Mouse (Mus musculus): ENCODE measurements around the gene Zbtb48. TPM values are rescaled to one million over a fixed set of nuclear protein-coding genes. Genes with fewer than 3 reads are reported as not detected.

Zbtb48 gene
- polyA plus RNA-seq, 1 experiment from 2014 or later: 15.3 TPM

- Histone ChIP-seq H3K4me3 (no peak overlapping the region), H3K4me2 (no peak overlapping the region), H3K36me3 (peaks cover 51% of the 10 kb centered on the region), H3K27ac (replicated peaks) (no peak overlapping the region), H3K27me3 (no peaks in the 10 kb centered on the region), H3K9ac (peak overlapping the region; percentile 87; the same call in 1 of the 2 replicates), H3K9me3 (no peaks in the 10 kb centered on the region), H3K4me1 (replicated peaks) (peaks cover 58% of the 10 kb centered on the region)
- 93% methylated on average over 11 of the region's 11 CpGs for WGBS
- no peak for ATAC-seq (ENCODE audit: low read depth)
Measured at GRCm38 (mm10) chr4:152024525-152024924, 2.9 kb downstream of the Zbtb48 start.

GRCm38 (mm10) chr4:152022506-152022905 lies 5.0 kb downstream of the Zbtb48 start:
- H3K27me3 ChIP-seq: no peaks in the 10 kb centered on the region
- H3K4me1 ChIP-seq (replicated peaks): peaks cover 43% of the 10 kb centered on the region
- no peaks in the 10 kb centered on the region for H3K9me3 ChIP-seq
- no peak for ATAC-seq (ENCODE audit: low read depth)
- no peak overlapping the region for H3K27ac ChIP-seq (replicated peaks)
- H3K36me3 ChIP-seq: peaks cover 66% of the 10 kb centered on the region
- 86% methylated on average over 8 of the region's 8 CpGs for WGBS
- H3K9ac ChIP-seq: no peak overlapping the region
- no peak overlapping the region for H3K4me2 ChIP-seq
- no peak overlapping the region for H3K4me3 ChIP-seq

GRCm38 (mm10) chr4:152021568-152022097 lies 5.8 kb downstream of the Zbtb48 start:
- ATAC-seq (ENCODE audit: low read depth): no peak
- H3K4me2 ChIP-seq: no peak overlapping the region
- no peak overlapping the region for H3K4me3 ChIP-seq
- H3K9ac ChIP-seq: no peak overlapping the region
- H3K9me3 ChIP-seq: no peaks in the 10 kb centered on the region
- no peaks in the 10 kb centered on the region for H3K27me3 ChIP-seq
- 79% methylated on average over 12 of the region's 12 CpGs for WGBS
- H3K27ac ChIP-seq (replicated peaks): no peak overlapping the region
- peaks cover 66% of the 10 kb centered on the region for H3K36me3 ChIP-seq
- H3K4me1 ChIP-seq (replicated peaks): peaks cover 38% of the 10 kb centered on the region

- Histone ChIP-seq H3K4me3 (no peak overlapping the region), H3K27me3 (no peaks in the 10 kb centered on the region), H3K27ac (replicated peaks) (no peak overlapping the region), H3K36me3 (peaks cover 77% of the 10 kb centered on the region), H3K9me3 (no peaks in the 10 kb centered on the region), H3K4me2 (no peak overlapping the region), H3K4me1 (replicated peaks) (peaks cover 22% of the 10 kb centered on the region), H3K9ac (no peak overlapping the region)
- WGBS: 93% methylated on average over 21 of the region's 21 CpGs
- no peak for ATAC-seq (ENCODE audit: low read depth)
Measured at GRCm38 (mm10) chr4:152020024-152020423, 7.4 kb downstream of the Zbtb48 start.

GRCm38 (mm10) chr4:152019073-152019472 lies 8.4 kb downstream of the Zbtb48 start:
- no peak overlapping the region for H3K4me2 ChIP-seq
- peaks cover 76% of the 10 kb centered on the region for H3K36me3 ChIP-seq
- H3K9ac ChIP-seq: no peak overlapping the region
- no peak overlapping the region for H3K27ac ChIP-seq (replicated peaks)
- WGBS: 85% methylated on average over 6 of the region's 6 CpGs
- ATAC-seq (ENCODE audit: low read depth): no peak
- H3K9me3 ChIP-seq: no peaks in the 10 kb centered on the region
- H3K4me3 ChIP-seq: no peak overlapping the region
- peaks cover 13% of the 10 kb centered on the region for H3K4me1 ChIP-seq (replicated peaks)
- no peaks in the 10 kb centered on the region for H3K27me3 ChIP-seq

GRCm38 (mm10) chr4:152013036-152013813 lies 14.2 kb downstream of the Zbtb48 start:
- Histone ChIP-seq H3K4me1 (replicated peaks) (peaks cover 31% of the 10 kb centered on the region), H3K9ac (no peak overlapping the region), H3K4me3 (no peak overlapping the region), H3K27me3 (peaks cover 25% of the 10 kb centered on the region), H3K27ac (replicated peaks) (no peak overlapping the region), H3K36me3 (peaks cover 23% of the 10 kb centered on the region; the same call in 1 of the 2 replicates), H3K4me2 (no peak overlapping the region), H3K9me3 (no peaks in the 10 kb centered on the region)
- 84% methylated on average over 12 of the region's 12 CpGs for WGBS
- no peak for ATAC-seq (ENCODE audit: low read depth)

- Histone ChIP-seq H3K36me3 (peaks cover 20% of the 10 kb centered on the region; the same call in 1 of the 2 replicates), H3K4me1 (replicated peaks) (peaks cover 42% of the 10 kb centered on the region), H3K9me3 (no peaks in the 10 kb centered on the region), H3K27me3 (peaks cover 36% of the 10 kb centered on the region), H3K4me2 (no peak overlapping the region), H3K4me3 (no peak overlapping the region), H3K9ac (no peak overlapping the region), H3K27ac (replicated peaks) (no peak overlapping the region)
- WGBS: 90% methylated on average over 16 of the region's 16 CpGs
- no peak for ATAC-seq (ENCODE audit: low read depth)
Measured at GRCm38 (mm10) chr4:152012109-152012508, 15.4 kb downstream of the Zbtb48 start.

- Histone ChIP-seq H3K9ac (peak overlapping the region; percentile 76), H3K27ac (replicated peaks) (no peak overlapping the region), H3K4me2 (peak overlapping the region; percentile 100), H3K27me3 (peaks cover 45% of the 10 kb centered on the region), H3K4me3 (peak overlapping the region; percentile 66), H3K4me1 (replicated peaks) (peaks cover 44% of the 10 kb centered on the region), H3K9me3 (no peaks in the 10 kb centered on the region), H3K36me3 (peaks cover 20% of the 10 kb centered on the region; the same call in 1 of the 2 replicates)
- WGBS: 83% methylated on average over 8 of the region's 8 CpGs
- no peak for ATAC-seq (ENCODE audit: low read depth)
Measured at GRCm38 (mm10) chr4:152011171-152011760, 16.2 kb downstream of the Zbtb48 start.

- Histone ChIP-seq H3K4me2 (peak overlapping the region; percentile 100), H3K4me3 (peak overlapping the region; percentile 66), H3K9me3 (no peaks in the 10 kb centered on the region), H3K36me3 (peaks cover 16% of the 10 kb centered on the region; the same call in 1 of the 2 replicates), H3K4me1 (replicated peaks) (peaks cover 44% of the 10 kb centered on the region), H3K27ac (replicated peaks) (no peak overlapping the region), H3K27me3 (peaks cover 46% of the 10 kb centered on the region), H3K9ac (peak overlapping the region; percentile 76)
- 16% methylated on average over 13 of the region's 13 CpGs for WGBS
- no peak for ATAC-seq (ENCODE audit: low read depth)
Measured at GRCm38 (mm10) chr4:152010707-152011134, 16.8 kb downstream of the Zbtb48 start.

GRCm38 (mm10) chr4:152010091-152010706 lies 17.3 kb downstream of the Zbtb48 start:
- Histone ChIP-seq H3K27me3 (peaks cover 46% of the 10 kb centered on the region), H3K9me3 (no peaks in the 10 kb centered on the region), H3K4me1 (replicated peaks) (peaks cover 44% of the 10 kb centered on the region), H3K27ac (replicated peaks) (no peak overlapping the region), H3K36me3 (peaks cover 11% of the 10 kb centered on the region; the same call in 1 of the 2 replicates), H3K4me3 (peak overlapping the region; percentile 66), H3K4me2 (peak overlapping the region; percentile 100), H3K9ac (peak overlapping the region; percentile 76)
- WGBS: 3% methylated on average over 10 of the region's 10 CpGs
- no peak for ATAC-seq (ENCODE audit: low read depth)

- Histone ChIP-seq H3K27ac (replicated peaks) (peak overlapping the region; percentile 77), H3K36me3 (0 out of 2 replicates have a peak, but pooled peaks cover 3% of the 10 kb centered on the region), H3K9ac (peak overlapping the region; percentile 76), H3K4me1 (replicated peaks) (peaks cover 44% of the 10 kb centered on the region), H3K4me3 (peak overlapping the region; percentile 66), H3K27me3 (peaks cover 46% of the 10 kb centered on the region), H3K9me3 (no peaks in the 10 kb centered on the region), H3K4me2 (peak overlapping the region; percentile 100)
- peak; percentile 67 for ATAC-seq (ENCODE audit: low read depth)
- under 1% methylated on average over 115 of the region's 115 CpGs for WGBS
Measured at GRCm38 (mm10) chr4:152009076-152010051, 18.1 kb downstream of the Zbtb48 start.

Measured in neural tube, embryonic 13.5 days (tissue).